Mouse (Mus musculus): ENCODE results near the gene Gm29797. TPM values are rescaled to one million over a fixed set of nuclear protein-coding genes. Genes with fewer than 3 reads are reported as not detected.

The Gm29797 gene
- total and polyA plus RNA-seq, 3 experiments: 0.34 TPM; not detected in 2

DNA sequence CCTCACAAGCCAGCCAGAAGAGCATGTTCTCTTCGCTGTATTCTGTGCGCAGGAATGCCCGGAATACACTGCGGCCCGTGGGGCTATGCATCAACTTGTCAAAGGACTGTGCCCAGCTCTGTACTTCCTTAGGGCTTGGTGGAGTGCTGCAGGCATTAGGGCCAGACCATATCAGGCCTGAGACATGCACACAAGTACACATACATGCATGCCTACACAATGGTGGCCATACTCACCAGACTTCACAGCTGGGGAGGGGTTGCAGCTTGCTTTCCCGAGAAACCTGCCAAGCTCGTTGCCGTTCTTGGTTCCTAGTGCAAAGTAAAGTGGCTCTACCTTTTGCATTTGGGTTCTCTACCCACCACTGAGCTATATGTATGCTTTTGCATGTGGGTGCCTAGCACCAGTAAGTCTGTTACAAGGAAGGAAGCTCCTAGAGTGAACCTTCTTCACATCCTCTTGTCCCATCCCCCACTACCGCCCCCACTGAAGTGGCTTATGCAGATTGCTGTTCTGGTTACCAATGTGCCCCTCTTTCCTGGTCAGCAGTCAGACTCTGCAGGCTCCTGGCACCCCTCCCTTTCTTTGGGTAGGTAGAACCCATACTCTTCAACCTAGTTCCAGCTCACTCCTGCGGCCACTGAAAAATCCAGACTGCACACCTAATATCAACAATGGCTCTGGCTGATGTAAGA, 32.8 kb downstream of the Gm29797 start:
- in situ Hi-C loops (cut with MboI; ENCODE audit: low pct_ligation_motif_present, low pct_unique_long_range_greater_than_20kb, low sequenced_read_pairs) (loop anchor here (10.0 kb wide), 2 partner anchors 75 to 285 kb away; no protein-coding TSS in a partner anchor), dilution Hi-C loops (cut with MboI; ENCODE audit: extremely low pct_ligation_motif_present, extremely low pct_unique_long_range_greater_than_20kb, low sequenced_read_pairs) (no loop called here)
- peaks cover 20% of the 10 kb centered on the region for H3K79me2 ChIP-seq (replicated peaks; ENCODE audit: control insufficient read depth, extremely low read depth, insufficient read depth, poor library complexity, severe bottlenecking)
- no peak overlapping the region for H3K9ac ChIP-seq (ENCODE audit: insufficient read depth, low read depth)
- H3K9me3 ChIP-seq (replicated peaks; ENCODE audit: low read length): no peaks in the 10 kb centered on the region
- no peak for DNase-seq (ENCODE audit: extremely low read depth)
- H3K27me3 ChIP-seq (replicated peaks): no peaks in the 10 kb centered on the region
- H3K4me1 ChIP-seq (ENCODE audit: control insufficient read depth in 1 of 2, insufficient read depth in 2 of 2): peaks cover 27 to 65% of the 10 kb centered on the region in 2 experiments
- TF ChIP-seq E2F4 (IDR thresholded peaks at IDR 0.05; ENCODE audit: insufficient replicate concordance, low read depth, low read length) (no peak), NELFE (IDR thresholded peaks at IDR 0.05; ENCODE audit: low read depth, low read length) (no peak), RAD21 (IDR thresholded peaks at IDR 0.05; ENCODE audit: low read depth, low read length) (no peak), SIN3A (IDR thresholded peaks at IDR 0.05; ENCODE audit: low read length) (no peak), MXI1 (IDR thresholded peaks at IDR 0.05; ENCODE audit: low read depth, low read length) (no peak), NRF1 (IDR thresholded peaks at IDR 0.05; ENCODE audit: low read depth, low read length) (no peak), TBP (conservative IDR thresholded peaks at IDR 0.05; ENCODE audit: low read depth, low read length) (no peak), ELF1 (IDR thresholded peaks at IDR 0.05; ENCODE audit: low read depth, low read length) (no peak), SMC3 (IDR thresholded peaks at IDR 0.05; ENCODE audit: low read depth, low read length) (no peak), MEF2A (IDR thresholded peaks at IDR 0.05; ENCODE audit: borderline replicate concordance, low read depth, low read length) (no peak), PAX5 (IDR thresholded peaks at IDR 0.05; ENCODE audit: low read length) (no peak), JUND (conservative IDR thresholded peaks at IDR 0.05; ENCODE audit: low read depth, low read length) (no peak), KAT2A (IDR thresholded peaks at IDR 0.05; ENCODE audit: insufficient replicate concordance, low read length) (no peak), EP300 (IDR thresholded peaks at IDR 0.05; ENCODE audit: low read length) (no peak), CTCF (conservative IDR thresholded peaks at IDR 0.05 in 1 of 2, IDR thresholded peaks at IDR 0.05 in 1 of 2; ENCODE audit: low read depth in 2 of 2, low read length in 2 of 2) (no peak), ZNF384 (IDR thresholded peaks at IDR 0.05; ENCODE audit: low read depth, low read length) (no peak), USF1 (IDR thresholded peaks at IDR 0.05; ENCODE audit: low read depth, low read length) (no peak), MAFK (IDR thresholded peaks at IDR 0.05; ENCODE audit: insufficient replicate concordance, low read length) (no peak), ZC3H11A (IDR thresholded peaks at IDR 0.05; ENCODE audit: low read depth, low read length) (no peak), POLR2AphosphoS2 (IDR thresholded peaks at IDR 0.05; ENCODE audit: low read depth, low read length) (no peak)
- H3K36me3 ChIP-seq (replicated peaks in 1 of 2; ENCODE audit: control insufficient read depth in 1 of 2, insufficient read depth in 1 of 2, low read length in 1 of 2): peaks cover 36 to 71% of the 10 kb centered on the region in 2 experiments
- peak overlapping the region; percentile 71 for H3K27ac ChIP-seq (ENCODE audit: insufficient read depth, low read depth)
- no peak overlapping the region for H3K4me2 ChIP-seq (ENCODE audit: insufficient read depth, low read depth, poor library complexity, severe bottlenecking)
- peak overlapping the region in 1 of 3 experiments; percentile 21 for H3K4me3 ChIP-seq (replicated peaks in 1 of 3; ENCODE audit: low read depth in 2 of 3, low read length in 2 of 3, poor library complexity in 1 of 3)

DNA sequence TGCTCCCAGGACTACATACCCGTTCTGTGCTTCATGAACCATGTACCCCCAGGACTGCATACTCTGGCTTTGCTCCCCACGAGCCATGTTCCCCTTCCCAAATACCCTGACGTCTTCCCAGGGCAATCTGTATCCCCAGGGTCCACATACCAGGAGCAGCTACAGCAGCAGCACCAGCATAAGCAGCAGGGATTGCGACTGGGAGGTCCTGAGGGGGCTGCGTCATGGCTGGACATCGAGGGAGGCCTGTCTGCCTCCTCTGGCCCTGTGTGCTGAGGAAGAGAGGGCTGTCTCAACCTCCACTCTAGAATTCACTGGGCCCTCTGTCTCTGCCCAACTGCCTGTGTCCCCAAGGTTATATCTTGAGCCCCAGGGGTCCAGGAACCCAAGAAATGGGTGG, 34.2 kb downstream of the Gm29797 start:
- no peak overlapping the region for H3K4me2 ChIP-seq (ENCODE audit: insufficient read depth, low read depth, poor library complexity, severe bottlenecking)
- H3K4me1 ChIP-seq (ENCODE audit: control insufficient read depth in 1 of 2, insufficient read depth in 2 of 2): peaks cover 28 to 59% of the 10 kb centered on the region in 2 experiments
- peak overlapping the region in 1 of 3 experiments; percentile 71 for H3K4me3 ChIP-seq (replicated peaks in 1 of 3; ENCODE audit: low read depth in 2 of 3, low read length in 2 of 3, poor library complexity in 1 of 3)
- no peak overlapping the region for H3K9ac ChIP-seq (ENCODE audit: insufficient read depth, low read depth)
- no peaks in the 10 kb centered on the region for H3K9me3 ChIP-seq (replicated peaks; ENCODE audit: low read length)
- TF ChIP-seq MAFK (IDR thresholded peaks at IDR 0.05; ENCODE audit: insufficient replicate concordance, low read length): no peak
- no peak for TF ChIP-seq ZKSCAN1 (IDR thresholded peaks at IDR 0.05; ENCODE audit: borderline replicate concordance, low read depth, low read length)
- TF ChIP-seq JUND (conservative IDR thresholded peaks at IDR 0.05; ENCODE audit: low read depth, low read length): no peak
- TF ChIP-seq ETS1 (conservative IDR thresholded peaks at IDR 0.05; ENCODE audit: low read depth, low read length): no peak
- no peak for TF ChIP-seq CTCF (conservative IDR thresholded peaks at IDR 0.05 in 1 of 2, IDR thresholded peaks at IDR 0.05 in 1 of 2; ENCODE audit: low read depth in 2 of 2, low read length in 2 of 2)
- TF ChIP-seq MAZ (IDR thresholded peaks at IDR 0.05; ENCODE audit: low read depth, low read length): no peak
- TF ChIP-seq POLR2AphosphoS2 (IDR thresholded peaks at IDR 0.05; ENCODE audit: low read depth, low read length): no peak
- H3K36me3 ChIP-seq (replicated peaks in 1 of 2; ENCODE audit: control insufficient read depth in 1 of 2, insufficient read depth in 1 of 2, low read length in 1 of 2): peaks cover 36 to 57% of the 10 kb centered on the region in 2 experiments
- H3K79me2 ChIP-seq (replicated peaks; ENCODE audit: control insufficient read depth, extremely low read depth, insufficient read depth, poor library complexity, severe bottlenecking): peaks cover 20% of the 10 kb centered on the region
- in situ Hi-C loops (cut with MboI; ENCODE audit: low pct_ligation_motif_present, low pct_unique_long_range_greater_than_20kb, low sequenced_read_pairs) (loop anchor here (10.0 kb wide), 2 partner anchors 76 to 286 kb away; no protein-coding TSS in a partner anchor), dilution Hi-C loops (cut with MboI; ENCODE audit: extremely low pct_ligation_motif_present, extremely low pct_unique_long_range_greater_than_20kb, low sequenced_read_pairs) (no loop called here)
- no peaks in the 10 kb centered on the region for H3K27me3 ChIP-seq (replicated peaks)
- no peak for DNase-seq (ENCODE audit: extremely low read depth)
- H3K27ac ChIP-seq (ENCODE audit: insufficient read depth, low read depth): no peak overlapping the region
